Mouse (Mus musculus): ENCODE results near the gene Prtn3.

DNA sequence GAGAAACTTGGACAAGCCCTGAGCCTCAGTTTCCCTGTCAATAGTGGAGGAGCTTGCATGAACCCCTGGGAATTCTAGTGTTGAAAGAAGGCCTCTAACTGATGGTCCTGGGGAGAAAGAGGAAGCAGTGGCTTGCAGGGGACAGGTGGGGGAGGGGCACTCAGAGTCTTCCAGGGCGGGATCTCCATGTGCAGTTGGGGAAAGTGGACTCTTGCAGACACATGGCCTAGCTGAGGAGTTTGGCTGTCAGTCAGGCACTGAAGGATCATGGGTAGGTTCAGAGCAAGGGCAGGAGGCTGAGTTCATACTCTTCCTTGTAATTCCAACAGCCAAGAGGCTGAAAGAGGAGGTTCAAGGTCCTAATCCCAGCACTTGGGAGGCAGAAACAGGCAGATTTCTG is 2.9 kb downstream of the Prtn3 start:
- TF ChIP-seq POLR2A (IDR thresholded peaks at IDR 0.05; ENCODE audit: insufficient read depth, low read depth, low read length), result no peak
- TF ChIP-seq CTCF (IDR thresholded peaks at IDR 0.05; ENCODE audit: insufficient read depth, low read depth, low read length), result no peak

All from olfactory bulb, adult 2 months (tissue).